Mouse (Mus musculus) embryonic fibroblast, embryonic 13.5 days (primary cell): Measurements from ENCODE around the gene Bcl7c.

Experiments
- CTCF ChIP-seq: IDR thresholded peaks from 2 replicates; pipeline ENCODE4 v1.5.1; 2011; ENCODE audit warnings: mild to moderate bottlenecking, control low read depth, low read length, moderate library complexity, borderline replicate concordance; ENCODE audit not compliant: insufficient read depth
- POLR2A ChIP-seq: IDR thresholded peaks from 2 replicates; pipeline ENCODE4 v1.6.1; 2011; ENCODE audit warnings: low read depth, mild to moderate bottlenecking, control low read depth, low read length, moderate library complexity

DNA sequence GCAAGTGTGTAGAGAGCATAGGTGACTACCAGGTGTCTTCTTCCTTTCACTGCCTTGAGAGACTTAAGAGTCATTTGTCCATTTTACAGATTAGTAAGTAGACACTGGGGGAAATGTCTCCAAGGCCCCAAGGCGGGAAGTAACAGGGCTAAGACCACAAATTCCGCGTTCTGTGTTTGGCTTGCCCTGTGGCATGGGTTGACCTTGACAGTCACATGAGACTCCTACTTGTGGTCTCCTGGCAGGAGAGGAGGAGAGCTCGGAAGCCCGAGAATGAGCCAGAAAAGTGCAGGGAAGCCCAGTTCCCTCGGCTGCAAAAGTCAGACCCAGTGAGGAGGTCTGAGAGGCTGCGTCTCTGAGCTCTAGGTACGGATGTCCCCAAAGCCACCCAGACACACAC, 95.2 kb downstream of the Bcl7c start:
- TF ChIP-seq POLR2A: no peak
- TF ChIP-seq CTCF: no peak
